Mouse (Mus musculus) brain, embryonic 14.5 days (tissue): Measurements from ENCODE around the gene Pcbp3.

Source experiments
- CTCF ChIP-seq: fragments of 200-500 bp; IDR thresholded peaks from 2 replicates; pipeline ENCODE4 v1.5.1; 2012; ENCODE audit warnings: inconsistent platforms, mild to moderate bottlenecking, moderate library complexity, borderline replicate concordance; ENCODE audit not compliant: insufficient read depth, insufficient read length; ENCODE audit errors: extremely low read depth
- POLR2A ChIP-seq: fragments of 200-500 bp; IDR thresholded peaks from 2 replicates; pipeline ENCODE4 v1.6.1; 2012; ENCODE audit warnings: mild to moderate bottlenecking, inconsistent platforms, borderline replicate concordance; ENCODE audit not compliant: poor library complexity, insufficient read depth, insufficient read length, severe bottlenecking; ENCODE audit errors: extremely low read depth

DNA sequence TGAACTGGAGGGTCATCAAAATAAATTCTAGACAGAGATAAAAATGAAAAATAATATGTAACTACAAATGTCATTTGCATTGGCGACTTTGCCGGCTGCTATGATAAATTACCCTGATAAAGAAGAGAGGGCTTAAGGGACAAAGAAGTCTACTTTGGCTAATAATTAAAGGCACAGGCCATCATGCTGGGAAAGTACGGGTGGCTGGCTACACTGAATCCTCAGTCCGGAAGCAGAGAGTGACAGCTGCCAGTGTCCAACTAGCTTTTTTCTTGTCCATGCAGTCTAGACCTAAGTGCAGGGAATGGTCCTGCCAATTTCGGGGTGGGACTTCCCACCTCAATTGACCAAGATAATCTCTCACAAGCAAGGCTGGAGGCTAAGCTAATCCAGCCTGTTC is 121.1 kb downstream of the Pcbp3 start:
- no peak for TF ChIP-seq CTCF
- TF ChIP-seq POLR2A, result no peak
